Mouse (Mus musculus): ENCODE data around the gene Tbc1d8.

GRCm38 (mm10) chr1:39462036-39462435 lies 16.5 kb downstream of the Tbc1d8 start:
- TF ChIP-seq CTCF (IDR thresholded peaks at IDR 0.05; ENCODE audit: low read depth, low read length): no peak
- TF ChIP-seq POLR2A (IDR thresholded peaks at IDR 0.05; ENCODE audit: extremely low read depth, insufficient read depth, low read length): no peak

Data from liver, adult 2 months (tissue).